Mouse (Mus musculus): ENCODE measurements around the gene Fads3.

Fads3 gene

DNA sequence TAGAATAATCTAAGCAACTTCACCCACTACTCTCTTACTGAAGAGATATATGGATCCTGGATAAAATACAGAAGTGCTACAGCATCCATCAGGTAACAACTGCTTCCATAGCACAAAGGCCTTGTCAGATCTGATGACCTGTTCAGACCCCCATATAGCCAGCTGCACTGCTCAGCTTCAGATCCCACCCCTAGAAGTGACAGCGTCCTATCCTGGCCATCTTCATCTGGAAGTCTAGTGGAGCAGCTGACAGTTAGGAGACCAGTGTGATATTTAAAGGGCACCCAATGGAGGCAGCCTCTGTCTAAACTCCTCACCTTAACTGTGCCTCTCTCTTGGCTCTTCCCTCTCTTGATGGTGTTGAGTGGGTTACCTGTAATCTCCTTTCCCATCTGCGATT, 67.3 kb downstream of the Fads3 start:
- no peak for DNase-seq (ENCODE audit: low spot score in 2 of 2)
